Mouse (Mus musculus) hindbrain, embryonic 13.5 days (tissue): ENCODE results near the gene Gnaq. TPM values are rescaled to one million over a fixed set of nuclear protein-coding genes. Genes with fewer than 3 reads are reported as not detected.
A peak's percentile ranks its signal among the peaks of the same experiment; 100 is the strongest.

ENCODE experiments used
- ATAC-seq: fragments of 200-750 bp; cut with Nextera tagmentation; 2 replicates; pipeline ENCODE4 v1.8.0; 2017; ENCODE audit warnings: moderate TSS enrichment; ENCODE audit not compliant: low FRiP score
- H3K27ac ChIP-seq: fragments of 300-500 bp; sonication (generic); 2 replicates; pipeline ENCODE4 v1.5.1; 2015; ENCODE audit warnings: inconsistent platforms, mild to moderate bottlenecking, moderate library complexity
- H3K27me3 ChIP-seq: fragments of 300-500 bp; sonication (generic); 2 replicates; pipeline ENCODE4 v1.6.1; 2015; ENCODE audit warnings: mild to moderate bottlenecking, inconsistent platforms
- H3K36me3 ChIP-seq: fragments of 300-500 bp; sonication (generic); 2 replicates; pipeline ENCODE4 v1.6.1; 2015; ENCODE audit warnings: mild to moderate bottlenecking, inconsistent platforms
- H3K4me1 ChIP-seq: fragments of 300-500 bp; sonication (generic); replicated peaks from 2 replicates; pipeline ENCODE4 v1.6.1; 2015; ENCODE audit warnings: inconsistent platforms
- H3K4me2 ChIP-seq: fragments of 300-500 bp; sonication (generic); 2 replicates; pipeline ENCODE4 v1.6.1; 2015; ENCODE audit warnings: inconsistent platforms, mild to moderate bottlenecking, moderate library complexity
- H3K4me3 ChIP-seq: fragments of 300-500 bp; sonication (generic); 2 replicates; pipeline ENCODE4 v1.5.1; 2015; ENCODE audit warnings: mild to moderate bottlenecking, inconsistent platforms
- H3K9ac ChIP-seq: fragments of 300-500 bp; sonication (generic); 2 replicates; pipeline ENCODE4 v1.6.1; 2015; ENCODE audit warnings: mild to moderate bottlenecking, inconsistent platforms
- H3K9me3 ChIP-seq: fragments of 300-500 bp; sonication (generic); 2 replicates; pipeline ENCODE4 v1.6.1; 2016; ENCODE audit warnings: inconsistent platforms
- WGBS: fragments of 180-500 bp; shearing (Covaris S2); methylation state at CpG from one replicate; pipeline ENCODE4 v1.1.7; 2015; 5-methylcytosine and 5-hydroxymethylcytosine counted together
- polyA plus RNA-seq: library from polyadenylated mRNA; unstranded; fragments of >200 nt; fragmentation: Nextera tagmentation; extraction: Ambion mirVana; gene quantifications from 2 replicates; pipeline ENCODE4 v1.2.1, GENCODE M21; 2015

Gnaq gene
- polyA plus RNA-seq, 1 experiment from 2014 or later: 79.8 TPM

GRCm38 (mm10) chr19:16215430-16216016 lies 82.9 kb downstream of the Gnaq start:
- 61% methylated on average over 2 of the region's 2 CpGs for WGBS
- Histone ChIP-seq H3K4me2 (no peak overlapping the region), H3K27me3 (no peaks in the 10 kb centered on the region), H3K36me3 (peaks cover 9% of the 10 kb centered on the region), H3K4me3 (no peak overlapping the region), H3K9ac (no peak overlapping the region), H3K27ac (peak overlapping the region; percentile 61), H3K4me1 (peaks cover 24% of the 10 kb centered on the region), H3K9me3 (no peaks in the 10 kb centered on the region)
- 0 out of 2 replicates have a peak, but pooled peaks have one; percentile 40 for ATAC-seq

- Histone ChIP-seq H3K27me3 (no peaks in the 10 kb centered on the region), H3K36me3 (peaks cover 16% of the 10 kb centered on the region), H3K4me2 (no peak overlapping the region), H3K9me3 (no peaks in the 10 kb centered on the region), H3K27ac (no peak overlapping the region), H3K4me3 (no peak overlapping the region), H3K9ac (no peak overlapping the region), H3K4me1 (peaks cover 21% of the 10 kb centered on the region)
- 84% methylated on average over 4 of the region's 4 CpGs for WGBS
- ATAC-seq: no peak
These were observed 87.3 kb downstream of the Gnaq start for GRCm38 (mm10) chr19:16219978-16220377.

GRCm38 (mm10) chr19:16222526-16222925 lies 89.9 kb downstream of the Gnaq start:
- H3K27ac ChIP-seq: no peak overlapping the region
- H3K4me3 ChIP-seq: no peak overlapping the region
- 70% methylated on average over 3 of the region's 3 CpGs for WGBS
- H3K27me3 ChIP-seq: no peaks in the 10 kb centered on the region
- no peak for ATAC-seq
- H3K9ac ChIP-seq: no peak overlapping the region
- H3K4me2 ChIP-seq: no peak overlapping the region
- H3K9me3 ChIP-seq: no peaks in the 10 kb centered on the region
- H3K4me1 ChIP-seq: peaks cover 6% of the 10 kb centered on the region; the same call in 1 of the 2 replicates
- H3K36me3 ChIP-seq: peaks cover 24% of the 10 kb centered on the region

GRCm38 (mm10) chr19:16223126-16223525 lies 90.5 kb downstream of the Gnaq start:
- Histone ChIP-seq H3K27ac (no peak overlapping the region), H3K27me3 (no peaks in the 10 kb centered on the region), H3K9ac (no peak overlapping the region), H3K9me3 (no peaks in the 10 kb centered on the region), H3K4me2 (no peak overlapping the region), H3K4me3 (no peak overlapping the region), H3K36me3 (peaks cover 24% of the 10 kb centered on the region), H3K4me1 (peaks cover 10% of the 10 kb centered on the region)
- no peak for ATAC-seq
- 92% methylated on average over 3 of the region's 3 CpGs for WGBS

GRCm38 (mm10) chr19:16224831-16225230 lies 92.2 kb downstream of the Gnaq start:
- H3K4me3 ChIP-seq: no peak overlapping the region
- H3K9ac ChIP-seq: no peak overlapping the region
- no peak overlapping the region for H3K27ac ChIP-seq
- H3K27me3 ChIP-seq: no peaks in the 10 kb centered on the region
- WGBS: 69% methylated on average over 2 of the region's 2 CpGs
- H3K4me1 ChIP-seq: peaks cover 9% of the 10 kb centered on the region
- no peaks in the 10 kb centered on the region for H3K9me3 ChIP-seq
- H3K4me2 ChIP-seq: no peak overlapping the region
- no peak for ATAC-seq
- H3K36me3 ChIP-seq: peaks cover 20% of the 10 kb centered on the region

- WGBS: 82% methylated on average over 1 of the region's 1 CpGs
- H3K27ac ChIP-seq: no peak overlapping the region
- H3K9me3 ChIP-seq: no peaks in the 10 kb centered on the region
- H3K27me3 ChIP-seq: no peaks in the 10 kb centered on the region
- no peak overlapping the region for H3K4me3 ChIP-seq
- H3K4me1 ChIP-seq: peaks cover 11% of the 10 kb centered on the region
- ATAC-seq: no peak
- H3K9ac ChIP-seq: no peak overlapping the region
- no peak overlapping the region for H3K4me2 ChIP-seq
- H3K36me3 ChIP-seq: peaks cover 2% of the 10 kb centered on the region; the same call in 1 of the 2 replicates
These were observed 99.0 kb downstream of the Gnaq start for GRCm38 (mm10) chr19:16231584-16231983.

- no peak for ATAC-seq
- WGBS: 83% methylated on average over 8 of the region's 8 CpGs
- Histone ChIP-seq H3K27ac (no peak overlapping the region), H3K4me1 (peaks cover 42% of the 10 kb centered on the region), H3K4me2 (no peak overlapping the region), H3K36me3 (no peaks in the 10 kb centered on the region), H3K9me3 (no peaks in the 10 kb centered on the region), H3K4me3 (no peak overlapping the region), H3K27me3 (no peaks in the 10 kb centered on the region), H3K9ac (no peak overlapping the region)
These were observed 103.0 kb downstream of the Gnaq start for GRCm38 (mm10) chr19:16235594-16235993.

GRCm38 (mm10) chr19:16237034-16237433 lies 104.4 kb downstream of the Gnaq start:
- Histone ChIP-seq H3K4me1 (peaks cover 54% of the 10 kb centered on the region), H3K9ac (no peak overlapping the region), H3K27me3 (no peaks in the 10 kb centered on the region), H3K36me3 (no peaks in the 10 kb centered on the region), H3K4me3 (no peak overlapping the region), H3K27ac (0 out of 2 replicates have a peak overlapping the region, but pooled peaks have one; percentile 18), H3K4me2 (no peak overlapping the region), H3K9me3 (no peaks in the 10 kb centered on the region)
- ATAC-seq: no peak
- WGBS: 90% methylated on average over 1 of the region's 1 CpGs

GRCm38 (mm10) chr19:16238072-16238471 lies 105.4 kb downstream of the Gnaq start:
- WGBS: 66% methylated on average over 4 of the region's 4 CpGs
- H3K36me3 ChIP-seq: no peaks in the 10 kb centered on the region
- H3K27me3 ChIP-seq: no peaks in the 10 kb centered on the region
- peak overlapping the region; percentile 81 for H3K27ac ChIP-seq
- ATAC-seq: peak; percentile 36; the same call in 1 of the 2 replicates
- peaks cover 62% of the 10 kb centered on the region for H3K4me1 ChIP-seq
- H3K9ac ChIP-seq: 0 out of 2 replicates have a peak overlapping the region, but pooled peaks have one; percentile 5
- H3K4me2 ChIP-seq: no peak overlapping the region
- no peak overlapping the region for H3K4me3 ChIP-seq
- no peaks in the 10 kb centered on the region for H3K9me3 ChIP-seq

GRCm38 (mm10) chr19:16238512-16238911 lies 105.9 kb downstream of the Gnaq start:
- H3K27me3 ChIP-seq: no peaks in the 10 kb centered on the region
- no peak overlapping the region for H3K4me3 ChIP-seq
- peak; percentile 30; the same call in 1 of the 2 replicates for ATAC-seq
- H3K4me1 ChIP-seq: peaks cover 64% of the 10 kb centered on the region
- no peak overlapping the region for H3K9ac ChIP-seq
- no peaks in the 10 kb centered on the region for H3K9me3 ChIP-seq
- WGBS: 29% methylated on average over 2 of the region's 2 CpGs
- no peaks in the 10 kb centered on the region for H3K36me3 ChIP-seq
- H3K27ac ChIP-seq: peak overlapping the region; percentile 81
- H3K4me2 ChIP-seq: no peak overlapping the region

- Histone ChIP-seq H3K9me3 (no peaks in the 10 kb centered on the region), H3K27ac (0 out of 2 replicates have a peak overlapping the region, but pooled peaks have one; percentile 24), H3K36me3 (no peaks in the 10 kb centered on the region), H3K4me3 (no peak overlapping the region), H3K4me1 (peaks cover 59% of the 10 kb centered on the region), H3K27me3 (no peaks in the 10 kb centered on the region), H3K4me2 (no peak overlapping the region), H3K9ac (no peak overlapping the region)
- 77% methylated on average over 3 of the region's 3 CpGs for WGBS
- ATAC-seq: no peak
These were observed 110.1 kb downstream of the Gnaq start for GRCm38 (mm10) chr19:16242708-16243107.

GRCm38 (mm10) chr19:16249025-16249424 lies 116.4 kb downstream of the Gnaq start:
- no peaks in the 10 kb centered on the region for H3K27me3 ChIP-seq
- H3K27ac ChIP-seq: no peak overlapping the region
- WGBS: 94% methylated on average over 2 of the region's 2 CpGs
- H3K36me3 ChIP-seq: no peaks in the 10 kb centered on the region
- no peaks in the 10 kb centered on the region for H3K9me3 ChIP-seq
- ATAC-seq: no peak
- peaks cover 38% of the 10 kb centered on the region for H3K4me1 ChIP-seq
- H3K9ac ChIP-seq: no peak overlapping the region
- no peak overlapping the region for H3K4me3 ChIP-seq
- H3K4me2 ChIP-seq: no peak overlapping the region

- no peak for ATAC-seq
- no peak overlapping the region for H3K27ac ChIP-seq
- 43% methylated on average over 3 of the region's 3 CpGs for WGBS
- H3K4me2 ChIP-seq: 0 out of 2 replicates have a peak overlapping the region, but pooled peaks have one; percentile 6
- no peak overlapping the region for H3K4me3 ChIP-seq
- peaks cover 34% of the 10 kb centered on the region for H3K4me1 ChIP-seq
- H3K27me3 ChIP-seq: no peaks in the 10 kb centered on the region
- no peaks in the 10 kb centered on the region for H3K9me3 ChIP-seq
- no peaks in the 10 kb centered on the region for H3K36me3 ChIP-seq
- no peak overlapping the region for H3K9ac ChIP-seq
These were observed 118.3 kb downstream of the Gnaq start for GRCm38 (mm10) chr19:16250921-16251320.
